Mouse (Mus musculus) forelimb bud, embryonic 11.5 days (tissue): ENCODE data around the gene Il24.

Experiments
- DNase-seq: peaks from one replicate; pipeline ENCODE4 v3.0.0-alpha.2; 2012; ENCODE audit warnings: low read depth, low spot score

The Il24 gene

GRCm38 (mm10) chr1:130854819-130855218 lies 32.4 kb downstream of the Il24 start:
- no peak for DNase-seq

- DNase-seq: no peak
These were observed 36.8 kb downstream of the Il24 start for GRCm38 (mm10) chr1:130850405-130850804.

- no peak for DNase-seq
These were observed 37.6 kb downstream of the Il24 start for GRCm38 (mm10) chr1:130849530-130850214.

- DNase-seq: no peak
These were observed 42.7 kb downstream of the Il24 start for GRCm38 (mm10) chr1:130844516-130844915.

GRCm38 (mm10) chr1:130841621-130842020 lies 45.6 kb downstream of the Il24 start:
- DNase-seq: no peak

DNA sequence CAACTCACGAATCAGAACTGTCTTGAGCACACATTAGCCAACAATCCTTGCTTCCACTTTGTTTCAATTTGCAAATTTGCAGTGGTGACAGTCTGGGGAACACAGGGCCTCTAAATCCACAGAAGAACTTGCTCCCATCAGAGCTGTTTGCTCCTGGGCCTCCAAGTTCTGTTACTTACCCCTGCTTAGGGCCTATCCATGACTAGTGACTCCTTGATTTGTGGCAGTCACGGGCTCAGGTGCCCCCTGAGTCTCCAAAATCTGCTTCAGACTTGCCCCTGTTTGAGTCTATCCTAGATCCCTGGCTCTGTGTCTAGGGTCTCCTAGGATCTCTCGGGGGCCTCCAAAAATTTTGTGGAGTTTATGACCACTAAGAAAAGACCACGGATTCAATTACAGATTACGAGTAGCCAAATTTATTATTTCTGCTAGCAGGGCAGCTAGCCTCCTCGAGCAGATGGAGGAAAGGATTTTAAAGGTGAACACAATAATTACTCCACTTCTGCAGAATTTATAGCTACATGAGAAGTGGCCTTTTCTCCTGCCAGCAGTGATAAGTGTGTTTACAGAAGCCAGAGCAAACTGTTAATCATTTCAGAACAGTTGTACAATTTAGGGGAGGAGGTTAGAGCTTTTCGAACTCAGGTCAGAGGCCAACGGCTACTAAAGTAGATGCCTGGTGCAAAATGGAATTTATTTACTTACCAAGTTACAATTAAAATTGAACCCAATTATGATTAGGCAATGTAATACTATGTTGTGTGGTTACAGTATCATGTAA lies 46.5 kb downstream of the Il24 start:
- DNase-seq: no peak

DNA sequence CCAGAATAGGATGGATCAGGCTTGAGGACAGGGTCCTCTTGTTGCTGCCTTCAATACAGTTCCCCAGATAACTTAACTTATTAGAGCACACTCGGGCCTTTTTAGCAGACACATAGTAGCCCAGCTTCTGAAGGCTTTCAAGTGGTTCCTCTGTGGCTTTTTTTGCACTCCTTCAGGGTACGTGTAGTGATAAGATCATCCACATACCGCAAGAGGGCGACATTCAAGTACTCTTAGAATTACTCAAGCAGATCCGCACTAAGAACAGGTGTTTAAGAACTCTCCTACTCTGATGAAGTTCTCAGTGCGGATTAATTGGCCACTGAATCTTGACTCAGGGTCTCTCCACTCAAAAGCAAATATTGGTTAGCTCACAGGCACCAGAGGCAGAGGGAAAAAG lies 49.0 kb downstream of the Il24 start:
- DNase-seq: peak; percentile 7

- DNase-seq: no peak
These were observed 51.9 kb downstream of the Il24 start for GRCm38 (mm10) chr1:130835161-130835936.

DNA sequence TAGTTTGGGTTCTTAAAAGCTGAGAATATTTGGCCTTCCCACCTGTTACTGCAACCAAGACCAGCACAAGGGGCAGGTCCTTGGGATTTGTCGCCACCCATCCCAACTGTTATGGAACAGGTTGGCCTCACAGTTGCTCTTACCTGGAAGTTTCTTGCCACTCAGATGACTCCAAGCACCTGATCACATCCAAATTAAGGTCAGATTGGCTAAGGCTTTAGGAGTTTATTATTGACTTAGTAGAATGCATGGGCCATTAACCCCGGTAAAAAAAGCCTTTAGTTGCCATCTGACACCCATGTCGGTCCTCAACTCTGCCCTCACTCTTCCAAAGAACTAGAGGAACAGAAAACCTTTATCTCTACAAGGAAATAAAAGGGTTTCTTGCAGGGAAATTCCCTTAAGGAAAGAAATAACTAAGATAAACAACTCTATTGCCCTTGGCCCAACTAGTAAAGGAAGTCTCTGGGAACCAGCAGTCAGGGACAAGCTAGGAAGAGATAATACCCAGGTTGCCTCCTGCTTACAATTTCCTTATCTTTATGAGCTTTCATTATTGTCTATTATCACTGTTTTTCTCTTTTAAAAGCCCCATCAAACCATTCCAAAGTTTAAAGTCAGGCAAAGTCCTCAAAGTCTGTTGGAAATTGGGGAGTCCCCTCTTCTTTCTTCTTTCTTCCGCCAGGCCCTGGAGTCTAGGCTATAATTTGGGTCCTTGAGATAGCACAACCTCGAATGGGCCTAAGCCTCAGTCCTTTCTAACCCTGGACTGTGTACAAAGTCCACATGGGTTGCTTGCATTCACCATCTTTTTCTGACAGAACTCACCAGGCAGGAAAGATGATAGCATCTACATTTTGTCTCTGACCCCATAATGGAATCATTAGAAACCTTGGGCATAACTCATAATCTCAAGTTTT lies 54.8 kb downstream of the Il24 start:
- DNase-seq: no peak
